Mouse (Mus musculus): ENCODE measurements around the gene Lbhd1. TPM values are rescaled to one million over a fixed set of nuclear protein-coding genes. Genes with fewer than 3 reads are reported as not detected.

Gene Lbhd1
- polyA plus RNA-seq, 1 experiment from 2014 or later, result 133 TPM

DNA sequence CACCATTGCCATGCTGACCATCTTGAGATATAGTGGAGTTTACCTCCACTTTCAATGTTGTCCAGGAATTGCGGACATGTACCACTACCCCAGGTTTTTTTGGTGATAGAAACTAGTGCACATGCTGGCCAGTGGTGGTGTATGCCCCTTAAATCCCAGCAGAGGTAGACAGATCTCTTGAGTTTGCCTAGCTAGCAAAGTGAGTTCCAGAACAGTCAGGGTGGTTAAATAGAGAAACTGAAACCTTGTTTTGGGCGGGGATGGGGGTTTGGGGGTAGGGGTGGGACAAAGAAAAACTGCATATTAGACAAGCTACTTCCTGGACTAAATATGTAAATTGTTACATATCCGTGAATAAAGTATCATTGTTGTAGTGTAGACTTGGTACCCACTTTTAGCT lies 35.5 kb downstream of the Lbhd1 start:
- H3K27me3 ChIP-seq (replicated peaks; ENCODE audit: control insufficient read depth, insufficient read depth, low read length), result no peaks in the 10 kb centered on the region
- H3K4me2 ChIP-seq, result no peak overlapping the region
- peaks cover 29% of the 10 kb centered on the region for H3K36me3 ChIP-seq (ENCODE audit: control insufficient read depth, insufficient read depth, low read length)
- H3K4me1 ChIP-seq (replicated peaks; ENCODE audit: control insufficient read depth, insufficient read depth, low read length), result peaks cover 15% of the 10 kb centered on the region
- ATAC-seq (replicated peaks; ENCODE audit: low FRiP score), result no peak
- DNase-seq (ENCODE audit: low spot score), result no peak
- no peak overlapping the region for H3K9ac ChIP-seq (ENCODE audit: low read depth, low read length)
- no peak overlapping the region for H3K4me3 ChIP-seq (ENCODE audit: low read depth, low read length)
- no peaks in the 10 kb centered on the region for H3K9me3 ChIP-seq (ENCODE audit: control insufficient read depth, low read length)
- H3K27ac ChIP-seq (ENCODE audit: low read depth, low read length), result no peak overlapping the region
- WGBS, result 77% methylated on average over 3 of the region's 3 CpGs

DNA sequence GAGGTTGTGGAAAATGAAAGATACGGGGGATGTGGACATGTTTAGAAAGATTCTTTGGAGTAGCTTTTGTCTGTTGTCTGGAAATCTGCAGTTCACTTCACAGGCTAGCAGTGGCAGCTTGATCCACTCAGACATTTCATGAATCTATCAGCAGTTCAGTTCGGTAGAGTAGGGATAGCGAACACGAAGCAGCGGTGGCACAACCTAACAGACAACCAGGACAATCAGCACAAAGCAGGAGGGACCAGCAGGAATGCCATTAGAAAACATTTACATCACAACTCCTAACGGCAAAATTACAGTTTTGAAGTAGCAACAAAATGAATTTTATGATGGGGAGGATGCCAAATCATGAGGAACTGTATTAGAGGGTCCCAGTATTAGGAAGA lies 36.1 kb downstream of the Lbhd1 start:
- no peaks in the 10 kb centered on the region for H3K27me3 ChIP-seq (replicated peaks; ENCODE audit: control insufficient read depth, insufficient read depth, low read length)
- no peaks in the 10 kb centered on the region for H3K9me3 ChIP-seq (ENCODE audit: control insufficient read depth, low read length)
- H3K27ac ChIP-seq (ENCODE audit: low read depth, low read length), result peak overlapping the region; percentile 90
- no peak for DNase-seq (ENCODE audit: low spot score)
- WGBS, result 57% methylated on average over 6 of the region's 6 CpGs
- H3K4me1 ChIP-seq (replicated peaks; ENCODE audit: control insufficient read depth, insufficient read depth, low read length), result peaks cover 15% of the 10 kb centered on the region
- H3K36me3 ChIP-seq (ENCODE audit: control insufficient read depth, insufficient read depth, low read length), result peaks cover 23% of the 10 kb centered on the region
- H3K9ac ChIP-seq (ENCODE audit: low read depth, low read length), result peak overlapping the region; percentile 86
- H3K4me2 ChIP-seq, result peak overlapping the region; percentile 81
- ATAC-seq (replicated peaks; ENCODE audit: low FRiP score), result no peak
- H3K4me3 ChIP-seq (ENCODE audit: low read depth, low read length), result peak overlapping the region; percentile 84

DNA sequence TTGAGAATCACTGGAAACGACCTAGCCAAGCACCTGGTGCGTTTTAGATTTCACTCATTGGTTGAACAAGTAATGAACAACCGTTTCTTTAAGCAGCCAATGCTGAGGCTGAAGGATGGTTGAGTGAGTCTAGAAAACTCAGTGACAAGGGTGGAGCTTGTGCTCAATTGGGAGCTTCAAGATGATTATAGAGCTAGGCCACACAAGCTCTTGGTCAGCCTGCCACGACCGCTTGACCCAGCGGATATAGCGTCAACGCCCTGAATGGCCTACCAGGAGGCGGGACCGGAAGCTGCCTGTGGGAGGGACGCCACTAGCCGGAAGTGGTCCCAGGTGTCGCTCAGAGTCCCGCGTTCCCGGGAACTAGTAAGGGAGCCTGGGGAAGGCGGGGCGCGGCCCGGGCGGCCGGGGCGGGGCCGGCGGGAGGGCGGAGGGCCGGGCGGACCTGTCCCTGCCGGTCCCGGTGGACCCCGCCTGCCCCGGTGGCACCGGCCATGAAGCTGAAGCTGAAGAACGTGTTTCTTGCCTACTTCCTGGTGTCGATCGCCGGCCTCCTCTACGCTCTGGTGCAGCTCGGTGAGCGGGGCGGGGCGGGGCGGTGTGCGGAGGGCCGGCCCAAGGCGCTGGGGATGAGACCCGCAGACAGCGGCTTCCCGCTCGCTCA lies 36.7 kb downstream of the Lbhd1 start, which contains the start of gene B3gat3:
B3gat3 (plus strand) TSS at position 302 of the 664 bp plus-strand sequence.
- Histone ChIP-seq H3K4me2 (peak within 1 kb of the TSS; percentile 81), H3K9ac (ENCODE audit: low read depth, low read length) (peak within 1 kb of the TSS; percentile 86), H3K27ac (ENCODE audit: low read depth, low read length) (peak within 1 kb of the TSS; percentile 90), H3K27me3 (replicated peaks; ENCODE audit: control insufficient read depth, insufficient read depth, low read length) (no peaks in the 10 kb centered on the region), H3K36me3 (ENCODE audit: control insufficient read depth, insufficient read depth, low read length) (peaks cover 18% of the 10 kb centered on the region), H3K4me1 (replicated peaks; ENCODE audit: control insufficient read depth, insufficient read depth, low read length) (peaks cover 15% of the 10 kb centered on the region), H3K4me3 (ENCODE audit: low read depth, low read length) (peak within 1 kb of the TSS; percentile 84), H3K9me3 (ENCODE audit: control insufficient read depth, low read length) (no peaks in the 10 kb centered on the region)
- WGBS, result 2% methylated on average over 49 of the region's 50 CpGs
- peak; percentile 95 for DNase-seq (ENCODE audit: low spot score)
- ATAC-seq (replicated peaks; ENCODE audit: low FRiP score), result peak; percentile 95

DNA sequence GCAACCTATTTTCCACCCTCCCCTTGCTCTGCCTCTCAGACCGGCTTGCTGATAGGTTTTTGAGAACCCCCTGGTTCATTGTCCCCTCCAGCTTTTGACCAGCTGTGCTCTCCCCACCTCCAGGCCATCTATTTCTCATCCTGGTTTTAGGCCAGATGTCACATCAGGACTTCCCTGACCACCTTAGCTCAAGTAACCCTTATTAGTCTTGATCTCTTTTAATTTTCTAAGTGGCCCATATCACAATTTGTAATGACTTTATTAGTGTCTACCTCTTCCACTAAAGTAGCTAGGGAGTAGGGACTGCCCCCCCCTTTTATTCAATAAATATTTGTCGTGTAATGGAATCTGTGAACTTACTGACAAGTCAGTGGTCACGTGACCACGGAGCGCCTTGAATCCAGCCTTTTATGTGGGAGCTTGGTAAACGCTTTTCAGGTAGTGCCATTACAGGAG lies 37.3 kb downstream of the Lbhd1 start:
- H3K4me2 ChIP-seq, result peak overlapping the region; percentile 81
- H3K4me3 ChIP-seq (ENCODE audit: low read depth, low read length), result peak overlapping the region; percentile 84
- H3K27ac ChIP-seq (ENCODE audit: low read depth, low read length), result peak overlapping the region; percentile 90
- DNase-seq (ENCODE audit: low spot score), result no peak
- H3K36me3 ChIP-seq (ENCODE audit: control insufficient read depth, insufficient read depth, low read length), result peaks cover 18% of the 10 kb centered on the region
- no peaks in the 10 kb centered on the region for H3K9me3 ChIP-seq (ENCODE audit: control insufficient read depth, low read length)
- no peak for ATAC-seq (replicated peaks; ENCODE audit: low FRiP score)
- WGBS, result 1% methylated on average over 6 of the region's 6 CpGs
- peak overlapping the region; percentile 86 for H3K9ac ChIP-seq (ENCODE audit: low read depth, low read length)
- H3K4me1 ChIP-seq (replicated peaks; ENCODE audit: control insufficient read depth, insufficient read depth, low read length), result peaks cover 15% of the 10 kb centered on the region
- H3K27me3 ChIP-seq (replicated peaks; ENCODE audit: control insufficient read depth, insufficient read depth, low read length), result no peaks in the 10 kb centered on the region

DNA sequence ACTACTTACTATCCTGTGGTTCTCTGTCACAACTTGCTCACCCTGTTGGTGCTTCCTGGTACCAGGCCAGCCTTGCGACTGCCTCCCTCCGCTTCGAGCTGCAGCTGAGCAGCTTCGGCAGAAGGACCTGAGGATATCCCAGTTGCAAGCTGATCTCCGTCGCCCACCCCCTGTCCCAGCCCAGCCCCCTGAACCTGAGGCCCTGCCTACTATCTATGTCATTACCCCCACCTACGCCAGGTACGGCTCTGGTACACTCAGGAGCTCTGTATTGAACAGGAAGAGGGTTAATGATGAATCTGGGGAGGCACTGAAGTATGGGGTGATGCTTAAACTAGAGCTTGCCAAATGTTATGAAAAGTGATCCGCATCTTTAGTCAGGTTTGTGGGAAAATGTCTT lies 38.2 kb downstream of the Lbhd1 start:
- Histone ChIP-seq H3K27me3 (replicated peaks; ENCODE audit: control insufficient read depth, insufficient read depth, low read length) (no peaks in the 10 kb centered on the region), H3K4me1 (replicated peaks; ENCODE audit: control insufficient read depth, insufficient read depth, low read length) (peaks cover 18% of the 10 kb centered on the region), H3K36me3 (ENCODE audit: control insufficient read depth, insufficient read depth, low read length) (peaks cover 12% of the 10 kb centered on the region; the same call in 1 of the 2 replicates), H3K9me3 (ENCODE audit: control insufficient read depth, low read length) (no peaks in the 10 kb centered on the region), H3K4me2 (peak overlapping the region; percentile 81), H3K9ac (ENCODE audit: low read depth, low read length) (0 out of 2 replicates have a peak overlapping the region, but pooled peaks have one; percentile 34), H3K4me3 (ENCODE audit: low read depth, low read length) (peak overlapping the region; percentile 84), H3K27ac (ENCODE audit: low read depth, low read length) (peak overlapping the region; percentile 90; the same call in 1 of the 2 replicates)
- WGBS, result 74% methylated on average over 9 of the region's 9 CpGs
- no peak for DNase-seq (ENCODE audit: low spot score)
- ATAC-seq (replicated peaks; ENCODE audit: low FRiP score), result no peak

GRCm38 (mm10) chr19:8926766-8927165 lies 43.2 kb downstream of the Lbhd1 start:
- Histone ChIP-seq H3K9ac (ENCODE audit: low read depth, low read length) (peak overlapping the region; percentile 26), H3K4me3 (ENCODE audit: low read depth, low read length) (no peak overlapping the region), H3K4me1 (replicated peaks; ENCODE audit: control insufficient read depth, insufficient read depth, low read length) (peaks cover 39% of the 10 kb centered on the region), H3K36me3 (ENCODE audit: control insufficient read depth, insufficient read depth, low read length) (peaks cover 12% of the 10 kb centered on the region; the same call in 1 of the 2 replicates), H3K27me3 (replicated peaks; ENCODE audit: control insufficient read depth, insufficient read depth, low read length) (no peaks in the 10 kb centered on the region), H3K27ac (ENCODE audit: low read depth, low read length) (0 out of 2 replicates have a peak overlapping the region, but pooled peaks have one; percentile 8), H3K9me3 (ENCODE audit: control insufficient read depth, low read length) (no peaks in the 10 kb centered on the region), H3K4me2 (peak overlapping the region; percentile 19; the same call in 1 of the 2 replicates)
- DNase-seq (ENCODE audit: low spot score), result no peak
- no peak for ATAC-seq (replicated peaks; ENCODE audit: low FRiP score)
- WGBS, result 65% methylated on average over 2 of the region's 2 CpGs

- Histone ChIP-seq H3K9ac (ENCODE audit: low read depth, low read length) (no peak overlapping the region), H3K27me3 (replicated peaks; ENCODE audit: control insufficient read depth, insufficient read depth, low read length) (no peaks in the 10 kb centered on the region), H3K9me3 (ENCODE audit: control insufficient read depth, low read length) (no peaks in the 10 kb centered on the region), H3K27ac (ENCODE audit: low read depth, low read length) (peak overlapping the region; percentile 92), H3K4me3 (ENCODE audit: low read depth, low read length) (no peak overlapping the region), H3K36me3 (ENCODE audit: control insufficient read depth, insufficient read depth, low read length) (peaks cover 12% of the 10 kb centered on the region; the same call in 1 of the 2 replicates), H3K4me2 (peak overlapping the region; percentile 90), H3K4me1 (replicated peaks; ENCODE audit: control insufficient read depth, insufficient read depth, low read length) (peaks cover 37% of the 10 kb centered on the region)
- ATAC-seq (replicated peaks; ENCODE audit: low FRiP score), result peak; percentile 65
- 54% methylated on average over 12 of the region's 12 CpGs for WGBS
- no peak for DNase-seq (ENCODE audit: low spot score)
These were observed 44.5 kb downstream of the Lbhd1 start for GRCm38 (mm10) chr19:8927891-8928525.

- Histone ChIP-seq H3K4me3 (ENCODE audit: low read depth, low read length) (peak overlapping the region; percentile 87), H3K9me3 (ENCODE audit: control insufficient read depth, low read length) (no peaks in the 10 kb centered on the region), H3K4me1 (replicated peaks; ENCODE audit: control insufficient read depth, insufficient read depth, low read length) (peaks cover 36% of the 10 kb centered on the region), H3K36me3 (ENCODE audit: control insufficient read depth, insufficient read depth, low read length) (peaks cover 17% of the 10 kb centered on the region; the same call in 1 of the 2 replicates), H3K9ac (ENCODE audit: low read depth, low read length) (peak overlapping the region; percentile 88; the same call in 1 of the 2 replicates), H3K4me2 (peak overlapping the region; percentile 90), H3K27me3 (replicated peaks; ENCODE audit: control insufficient read depth, insufficient read depth, low read length) (no peaks in the 10 kb centered on the region), H3K27ac (ENCODE audit: low read depth, low read length) (peak overlapping the region; percentile 92)
- ATAC-seq (replicated peaks; ENCODE audit: low FRiP score) (no peak; the same call in 1 of the 2 replicates), DNase-seq (ENCODE audit: low spot score) (no peak)
- WGBS, result 28% methylated on average over 16 of the region's 16 CpGs
These were observed 45.2 kb downstream of the Lbhd1 start for GRCm38 (mm10) chr19:8928689-8929223.

Data from liver, embryonic 11.5 days (tissue).